Mouse (Mus musculus) neural tube, embryonic 11.5 days (tissue): ENCODE measurements around the gene Etv5. TPM values are rescaled to one million over a fixed set of nuclear protein-coding genes. Genes with fewer than 3 reads are reported as not detected.

Source experiments
- ATAC-seq: fragments of 200-750 bp; cut with Nextera tagmentation; 2 replicates; pipeline ENCODE4 v1.8.0; 2017; ENCODE audit warnings: moderate number of reproducible peaks, mild to moderate bottlenecking, moderate TSS enrichment, moderate library complexity; ENCODE audit not compliant: insufficient read depth, low FRiP score, low TSS enrichment
- DNase-seq: peaks from one replicate; pipeline ENCODE4 v3.0.0-alpha.2; 2015; ENCODE audit warnings: low spot score
- H3K27ac ChIP-seq: fragments of 300-500 bp; sonication (generic); 2 replicates; pipeline ENCODE4 v1.5.1; 2014; ENCODE audit warnings: low read depth, mild to moderate bottlenecking, low read length
- H3K27me3 ChIP-seq: fragments of 300-500 bp; sonication (generic); 2 replicates; pipeline ENCODE4 v1.6.1; 2014; ENCODE audit warnings: mild to moderate bottlenecking, low read length, mixed read lengths; ENCODE audit not compliant: control insufficient read depth, insufficient read depth
- H3K36me3 ChIP-seq: fragments of 300-500 bp; sonication (generic); 2 replicates; pipeline ENCODE4 v1.6.1; 2014; ENCODE audit warnings: mild to moderate bottlenecking, low read length, moderate library complexity, mixed read lengths; ENCODE audit not compliant: control insufficient read depth, insufficient read depth
- H3K4me1 ChIP-seq: fragments of 300-500 bp; sonication (generic); 2 replicates; pipeline ENCODE4 v1.6.1; 2014; ENCODE audit warnings: low read length, mixed read lengths; ENCODE audit not compliant: control insufficient read depth, insufficient read depth
- H3K4me2 ChIP-seq: fragments of 300-500 bp; sonication (generic); 2 replicates; pipeline ENCODE4 v1.6.1; 2014; ENCODE audit warnings: low read depth, mild to moderate bottlenecking, moderate library complexity
- H3K4me3 ChIP-seq: fragments of 300-500 bp; sonication (generic); 2 replicates; pipeline ENCODE4 v1.5.1; 2014; ENCODE audit warnings: low read depth, low read length
- H3K9ac ChIP-seq: fragments of 300-500 bp; sonication (generic); 2 replicates; pipeline ENCODE4 v1.6.1; 2014; ENCODE audit warnings: mild to moderate bottlenecking, low read length
- H3K9me3 ChIP-seq: fragments of 300-500 bp; sonication (generic); 2 replicates; pipeline ENCODE4 v1.6.1; 2016; ENCODE audit warnings: low read length; ENCODE audit not compliant: control insufficient read depth
- WGBS: fragments of 180-500 bp; shearing (Covaris S2); extraction: QIAGEN DNeasy Blood & Tissue Kit; methylation state at CpG from one replicate; pipeline ENCODE4 v1.1.7; 2014; 5-methylcytosine and 5-hydroxymethylcytosine counted together
- polyA plus RNA-seq: library from polyadenylated mRNA; unstranded; fragments of >200 nt; fragmentation: Nextera tagmentation; extraction: Ambion mirVana; gene quantifications from 2 replicates; pipeline ENCODE4 v1.2.1, GENCODE M21; 2014

The Etv5 gene
- polyA plus RNA-seq, 1 experiment from 2014 or later, result 19.5 TPM

- no peak for ATAC-seq
- H3K27ac ChIP-seq, result no peak overlapping the region
- no peaks in the 10 kb centered on the region for H3K36me3 ChIP-seq
- no peaks in the 10 kb centered on the region for H3K27me3 ChIP-seq
- H3K9ac ChIP-seq, result no peak overlapping the region
- DNase-seq, result no peak
- 86% methylated on average over 3 of the region's 3 CpGs for WGBS
- H3K4me3 ChIP-seq, result no peak overlapping the region
- H3K9me3 ChIP-seq, result no peaks in the 10 kb centered on the region
- H3K4me1 ChIP-seq, result no peaks in the 10 kb centered on the region
- no peak overlapping the region for H3K4me2 ChIP-seq
These were observed 85.9 kb downstream of the Etv5 start for GRCm38 (mm10) chr16:22353639-22354038.

- H3K4me3 ChIP-seq, result no peak overlapping the region
- no peaks in the 10 kb centered on the region for H3K36me3 ChIP-seq
- no peak for DNase-seq
- H3K27ac ChIP-seq, result no peak overlapping the region
- H3K27me3 ChIP-seq, result no peaks in the 10 kb centered on the region
- H3K9me3 ChIP-seq, result no peaks in the 10 kb centered on the region
- no peak for ATAC-seq
- H3K4me1 ChIP-seq, result no peaks in the 10 kb centered on the region
- WGBS, result 97% methylated on average over 4 of the region's 4 CpGs
- no peak overlapping the region for H3K4me2 ChIP-seq
- H3K9ac ChIP-seq, result no peak overlapping the region
These were observed 88.3 kb downstream of the Etv5 start for GRCm38 (mm10) chr16:22351194-22351593.

GRCm38 (mm10) chr16:22349798-22350197 lies 89.7 kb downstream of the Etv5 start:
- WGBS, result 88% methylated on average over 5 of the region's 5 CpGs
- Histone ChIP-seq H3K4me2 (no peak overlapping the region), H3K4me1 (no peaks in the 10 kb centered on the region), H3K9me3 (no peaks in the 10 kb centered on the region), H3K27me3 (no peaks in the 10 kb centered on the region), H3K27ac (no peak overlapping the region), H3K36me3 (no peaks in the 10 kb centered on the region), H3K9ac (no peak overlapping the region), H3K4me3 (no peak overlapping the region)
- DNase-seq (no peak), ATAC-seq (no peak)

GRCm38 (mm10) chr16:22348478-22349270 lies 90.8 kb downstream of the Etv5 start:
- ATAC-seq, result no peak
- Histone ChIP-seq H3K4me1 (no peaks in the 10 kb centered on the region), H3K27me3 (no peaks in the 10 kb centered on the region), H3K27ac (no peak overlapping the region), H3K4me3 (no peak overlapping the region), H3K4me2 (no peak overlapping the region), H3K36me3 (no peaks in the 10 kb centered on the region), H3K9me3 (no peaks in the 10 kb centered on the region), H3K9ac (no peak overlapping the region)
- no peak for DNase-seq
- WGBS, result 49% methylated on average over 16 of the region's 16 CpGs

GRCm38 (mm10) chr16:22348014-22348413 lies 91.5 kb downstream of the Etv5 start:
- Histone ChIP-seq H3K27ac (no peak overlapping the region), H3K27me3 (no peaks in the 10 kb centered on the region), H3K9ac (no peak overlapping the region), H3K4me2 (no peak overlapping the region), H3K4me3 (no peak overlapping the region), H3K4me1 (no peaks in the 10 kb centered on the region), H3K36me3 (no peaks in the 10 kb centered on the region), H3K9me3 (no peaks in the 10 kb centered on the region)
- 66% methylated on average over 4 of the region's 4 CpGs for WGBS
- ATAC-seq, result no peak
- no peak for DNase-seq

GRCm38 (mm10) chr16:22341236-22341671 lies 98.3 kb downstream of the Etv5 start:
- Histone ChIP-seq H3K9me3 (no peaks in the 10 kb centered on the region), H3K9ac (no peak overlapping the region), H3K4me3 (no peak overlapping the region), H3K27me3 (no peaks in the 10 kb centered on the region), H3K36me3 (no peaks in the 10 kb centered on the region), H3K4me1 (no peaks in the 10 kb centered on the region), H3K4me2 (no peak overlapping the region), H3K27ac (no peak overlapping the region)
- ATAC-seq, result no peak
- WGBS, result 87% methylated on average over 4 of the region's 4 CpGs
- no peak for DNase-seq

- 73% methylated on average over 3 of the region's 3 CpGs for WGBS
- Histone ChIP-seq H3K27ac (no peak overlapping the region), H3K4me3 (no peak overlapping the region), H3K4me1 (no peaks in the 10 kb centered on the region), H3K36me3 (no peaks in the 10 kb centered on the region), H3K9me3 (no peaks in the 10 kb centered on the region; the same call in 1 of the 2 replicates), H3K9ac (no peak overlapping the region), H3K27me3 (no peaks in the 10 kb centered on the region), H3K4me2 (no peak overlapping the region)
- ATAC-seq, result no peak
- no peak for DNase-seq
These were observed 103.7 kb downstream of the Etv5 start for GRCm38 (mm10) chr16:22335781-22336180.

Other genes with a start within 250 kb of the Etv5 start
- 453 and 461 TPM in 2 replicates for gene Tra2b, start 173.7 kb downstream of the Etv5 start, polyA plus RNA-seq
- 0.08 and 0.19 TPM in 2 replicates for gene Dgkg, start 217.5 kb upstream of the Etv5 start, polyA plus RNA-seq